8 mouse cellular contexts compared by ENCODE assay signal in genomic region chr7:129648938-129649337, GRCm38 (mm10). TPM values are rescaled to one million over a fixed set of nuclear protein-coding genes. Genes with fewer than 3 reads are reported as not detected.
DNase-seq lines count a peak whose midpoint lies in the region; ATAC-seq lines count a peak whose summit lies in the region.

No protein-coding gene starts in this region.

- peaks cover 14% of the 10 kb centered on the region for H3K27me3 ChIP-seq in forebrain, embryonic 13.5 days
- no peaks in the 10 kb centered on the region for H3K27me3 ChIP-seq in hindbrain, embryonic 16.5 days (replicated peaks; ENCODE audit: control insufficient read depth, insufficient read depth, low read length)

- WGBS in forebrain, embryonic 13.5 days = 4% methylated on average over 6 of the region's 6 CpGs
- 8% methylated on average over 6 of the region's 6 CpGs for WGBS in hindbrain, embryonic 16.5 days

- no peak overlapping the region for H3K27ac ChIP-seq in forebrain, embryonic 13.5 days
- no peak overlapping the region for H3K27ac ChIP-seq in hindbrain, embryonic 16.5 days (ENCODE audit: low read depth, low read length)

- no peaks in the 10 kb centered on the region for H3K36me3 ChIP-seq in forebrain, embryonic 13.5 days (ENCODE audit: poor library complexity, severe bottlenecking)
- no peaks in the 10 kb centered on the region for H3K36me3 ChIP-seq in hindbrain, embryonic 16.5 days (ENCODE audit: control insufficient read depth, insufficient read depth, low read length)

- peak; percentile 59 for DNase-seq in MEL-GATA-1-ER (ENCODE audit: extremely low read depth, low read depth)
- peak; percentile 57 for DNase-seq in c-Kit-positive CD71-positive TER-119-negative erythroid progenitor cells, embryonic 14.5 days (ENCODE audit: low read depth)
- DNase-seq in left cerebral cortex, adult 11 months (ENCODE audit: low spot score) = peak; percentile 80
- peak; percentile 77 to 88 for DNase-seq in lung, postnatal 4 days
- peak; percentile 81 for DNase-seq in right cerebral cortex, postnatal 25 days
- peak; percentile 92 for DNase-seq in urinary bladder, postnatal 25 days (ENCODE audit: low spot score)

- H3K4me1 ChIP-seq in forebrain, embryonic 13.5 days = peaks cover 39% of the 10 kb centered on the region
- peaks cover 3% of the 10 kb centered on the region; the same call in 1 of the 2 replicates for H3K4me1 ChIP-seq in hindbrain, embryonic 16.5 days (ENCODE audit: control insufficient read depth, insufficient read depth, low read depth, low read length)

- no peak overlapping the region for H3K4me3 ChIP-seq in forebrain, embryonic 13.5 days
- no peak overlapping the region for H3K4me3 ChIP-seq in hindbrain, embryonic 16.5 days (ENCODE audit: low read length)

- H3K9me3 ChIP-seq in forebrain, embryonic 13.5 days (replicated peaks) = no peaks in the 10 kb centered on the region
- H3K9me3 ChIP-seq in hindbrain, embryonic 16.5 days (ENCODE audit: control insufficient read depth, low read length) = no peaks in the 10 kb centered on the region

- no peak overlapping the region for H3K4me2 ChIP-seq in forebrain, embryonic 13.5 days
- 0 out of 2 replicates have a peak overlapping the region, but pooled peaks have one; percentile 13 for H3K4me2 ChIP-seq in hindbrain, embryonic 16.5 days (ENCODE audit: low read length)

- peak; percentile 25; the same call in 1 of the 2 replicates for ATAC-seq in forebrain, embryonic 13.5 days
- no peak for ATAC-seq in hindbrain, embryonic 16.5 days

- H3K9ac ChIP-seq in forebrain, embryonic 13.5 days = no peak overlapping the region
- no peak overlapping the region for H3K9ac ChIP-seq in hindbrain, embryonic 16.5 days (ENCODE audit: low read depth, low read length)

RNA-seq across cellular contexts. Expression of gene Wdr11, which starts 57.3 kb away (rescaled TPM):
- 30.6 and 36.5 TPM in 2 replicates for polyA plus RNA-seq in forebrain, embryonic 13.5 days (2015; fragmentation: Nextera tagmentation; extraction: Ambion mirVana)
- polyA plus RNA-seq in hindbrain, embryonic 16.5 days (2015; fragmentation: Nextera tagmentation; extraction: Ambion mirVana) = 37.2 and 40.3 TPM in 2 replicates
